Mouse (Mus musculus) kidney, adult 8-10 months (tissue): ENCODE measurements around the gene Pip4k2b.
"Not testable (repeated sequence)": the region's sequence is repeated elsewhere in the genome, so short reads cannot be mapped to it uniquely, and the experiment has no call there.

Source experiments
- DNase-seq, 2 experiments: peaks; one replicate each; pipeline ENCODE4 v3.0.0; 2022

Gene Pip4k2b

GRCm38 (mm10) chr11:97748496-97748895, 4.0 kb upstream of the Pip4k2b start:
- no peak for DNase-seq

GRCm38 (mm10) chr11:97747773-97748172, 3.3 kb upstream of the Pip4k2b start:
- no peak for DNase-seq

GRCm38 (mm10) chr11:97745331-97745721, 822 bp upstream of the Pip4k2b start:
- no peak for DNase-seq

GRCm38 (mm10) chr11:97744718-97745330, 320 bp upstream of the Pip4k2b start:
- DNase-seq: peak; percentile 99

- DNase-seq: no peak
Measured at GRCm38 (mm10) chr11:97743423-97743822, 1.1 kb downstream of the Pip4k2b start.

- DNase-seq: no peak
Measured at GRCm38 (mm10) chr11:97742591-97742990, 1.9 kb downstream of the Pip4k2b start.

GRCm38 (mm10) chr11:97742157-97742556, 2.3 kb downstream of the Pip4k2b start:
- no peak for DNase-seq

- DNase-seq: peak; percentile 41 to 48
Measured at GRCm38 (mm10) chr11:97740190-97740589, 4.3 kb downstream of the Pip4k2b start.

GRCm38 (mm10) chr11:97739155-97739554, 5.3 kb downstream of the Pip4k2b start:
- DNase-seq: no peak

- DNase-seq: no peak
Measured at GRCm38 (mm10) chr11:97738703-97739102, 5.8 kb downstream of the Pip4k2b start.

GRCm38 (mm10) chr11:97737600-97737999, 6.9 kb downstream of the Pip4k2b start:
- no peak for DNase-seq

GRCm38 (mm10) chr11:97736645-97737044, 7.9 kb downstream of the Pip4k2b start:
- no peak for DNase-seq

- not testable (repeated sequence) for DNase-seq
Measured at GRCm38 (mm10) chr11:97734810-97735209, 9.7 kb downstream of the Pip4k2b start.

- DNase-seq: no peak
Measured at GRCm38 (mm10) chr11:97733689-97734088, 10.8 kb downstream of the Pip4k2b start.

GRCm38 (mm10) chr11:97728730-97729129, 15.8 kb downstream of the Pip4k2b start:
- DNase-seq: no peak

GRCm38 (mm10) chr11:97728311-97728710, 16.2 kb downstream of the Pip4k2b start:
- DNase-seq: no peak

GRCm38 (mm10) chr11:97723709-97724108, 20.8 kb downstream of the Pip4k2b start:
- no peak for DNase-seq

- no peak for DNase-seq
Measured at GRCm38 (mm10) chr11:97721338-97721737, 23.2 kb downstream of the Pip4k2b start.

GRCm38 (mm10) chr11:97719041-97719440, 25.5 kb downstream of the Pip4k2b start:
- no peak for DNase-seq

GRCm38 (mm10) chr11:97718281-97718860, 26.1 kb downstream of the Pip4k2b start:
- no peak for DNase-seq

- DNase-seq: no peak
Measured at GRCm38 (mm10) chr11:97717369-97718280, 26.9 kb downstream of the Pip4k2b start.

- no peak for DNase-seq
Measured at GRCm38 (mm10) chr11:97716021-97716420, 28.5 kb downstream of the Pip4k2b start.
